Mouse (Mus musculus): ENCODE data around the gene Katnbl1. TPM values are rescaled to one million over a fixed set of nuclear protein-coding genes. Genes with fewer than 3 reads are reported as not detected.
A peak's percentile ranks its signal among the peaks of the same experiment; 100 is the strongest.

Katnbl1 gene
- total and polyA plus RNA-seq, 2 experiments from 2014 or later, result 22.2 to 24.3 TPM

- no peak for TF ChIP-seq CTCF (IDR thresholded peaks at IDR 0.05; ENCODE audit: low read depth)
- H3K36me3 ChIP-seq (ENCODE audit: insufficient read depth), result peaks cover 79% of the 10 kb centered on the region
- no peak overlapping the region for H3K9ac ChIP-seq
- H3K4me2 ChIP-seq (ENCODE audit: low read depth), result no peak overlapping the region
- no peaks in the 10 kb centered on the region for H3K4me1 ChIP-seq (ENCODE audit: insufficient read depth)
- no peaks in the 10 kb centered on the region for H3K27me3 ChIP-seq (ENCODE audit: insufficient read depth, low read length)
- no peak for ATAC-seq
- no peak for DNase-seq
- no peaks in the 10 kb centered on the region for H3K9me3 ChIP-seq (ENCODE audit: low read length)
- H3K27ac ChIP-seq (ENCODE audit: low read depth, low read length), result no peak overlapping the region
- 90% methylated on average over 7 of the region's 7 CpGs for WGBS
- no peak overlapping the region for H3K4me3 ChIP-seq (ENCODE audit: low read depth, low read length)
Observed at GRCm38 (mm10) chr2:112353685-112354455, 25.1 kb upstream of the Katnbl1 start.

- H3K9me3 ChIP-seq (ENCODE audit: low read length), result no peaks in the 10 kb centered on the region
- 53% methylated on average over 2 of the region's 2 CpGs for WGBS
- peaks cover 75% of the 10 kb centered on the region for H3K36me3 ChIP-seq (ENCODE audit: insufficient read depth)
- H3K4me2 ChIP-seq (ENCODE audit: low read depth), result no peak overlapping the region
- no peak overlapping the region for H3K9ac ChIP-seq
- TF ChIP-seq CTCF (IDR thresholded peaks at IDR 0.05; ENCODE audit: low read depth), result no peak
- H3K4me3 ChIP-seq (ENCODE audit: low read depth, low read length), result no peak overlapping the region
- ATAC-seq (no peak), DNase-seq (no peak)
- H3K4me1 ChIP-seq (ENCODE audit: insufficient read depth), result no peaks in the 10 kb centered on the region
- H3K27me3 ChIP-seq (ENCODE audit: insufficient read depth, low read length), result no peaks in the 10 kb centered on the region
- no peak overlapping the region for H3K27ac ChIP-seq (ENCODE audit: low read depth, low read length)
Observed at GRCm38 (mm10) chr2:112359611-112360010, 19.4 kb upstream of the Katnbl1 start.

- H3K9ac ChIP-seq, result no peak overlapping the region
- TF ChIP-seq CTCF (IDR thresholded peaks at IDR 0.05; ENCODE audit: low read depth), result no peak
- H3K4me3 ChIP-seq (ENCODE audit: low read depth, low read length), result no peak overlapping the region
- no peaks in the 10 kb centered on the region for H3K9me3 ChIP-seq (ENCODE audit: low read length)
- H3K27ac ChIP-seq (ENCODE audit: low read depth, low read length), result no peak overlapping the region
- H3K4me1 ChIP-seq (ENCODE audit: insufficient read depth), result no peaks in the 10 kb centered on the region
- H3K27me3 ChIP-seq (ENCODE audit: insufficient read depth, low read length), result no peaks in the 10 kb centered on the region
- 87% methylated on average over 12 of the region's 12 CpGs for WGBS
- no peak overlapping the region for H3K4me2 ChIP-seq (ENCODE audit: low read depth)
- peaks cover 70% of the 10 kb centered on the region for H3K36me3 ChIP-seq (ENCODE audit: insufficient read depth)
- no peak for ATAC-seq
- DNase-seq, result no peak
Observed at GRCm38 (mm10) chr2:112360012-112360780, 18.8 kb upstream of the Katnbl1 start.

GRCm38 (mm10) chr2:112360781-112361169 lies 18.2 kb upstream of the Katnbl1 start:
- Histone ChIP-seq H3K27me3 (ENCODE audit: insufficient read depth, low read length) (no peaks in the 10 kb centered on the region), H3K9ac (no peak overlapping the region), H3K9me3 (ENCODE audit: low read length) (no peaks in the 10 kb centered on the region), H3K36me3 (ENCODE audit: insufficient read depth) (peaks cover 69% of the 10 kb centered on the region), H3K4me2 (ENCODE audit: low read depth) (no peak overlapping the region), H3K27ac (ENCODE audit: low read depth, low read length) (no peak overlapping the region), H3K4me1 (ENCODE audit: insufficient read depth) (no peaks in the 10 kb centered on the region), H3K4me3 (ENCODE audit: low read depth, low read length) (no peak overlapping the region)
- 85% methylated on average over 2 of the region's 2 CpGs for WGBS
- ATAC-seq (no peak), DNase-seq (no peak)
- no peak for TF ChIP-seq CTCF (IDR thresholded peaks at IDR 0.05; ENCODE audit: low read depth)

- peak overlapping the region; percentile 95 for H3K4me3 ChIP-seq (ENCODE audit: low read depth, low read length)
- DNase-seq (no peak), ATAC-seq (peak; percentile 19)
- H3K9me3 ChIP-seq (ENCODE audit: low read length), result no peaks in the 10 kb centered on the region
- H3K4me2 ChIP-seq (ENCODE audit: low read depth), result peak overlapping the region; percentile 91
- TF ChIP-seq CTCF (IDR thresholded peaks at IDR 0.05; ENCODE audit: low read depth), result no peak
- H3K4me1 ChIP-seq (ENCODE audit: insufficient read depth), result peaks cover 9% of the 10 kb centered on the region; the same call in 1 of the 2 replicates
- peak overlapping the region; percentile 86 for H3K9ac ChIP-seq
- H3K27ac ChIP-seq (ENCODE audit: low read depth, low read length), result peak overlapping the region; percentile 92; the same call in 1 of the 2 replicates
- peaks cover 11% of the 10 kb centered on the region for H3K36me3 ChIP-seq (ENCODE audit: insufficient read depth)
- H3K27me3 ChIP-seq (ENCODE audit: insufficient read depth, low read length), result no peaks in the 10 kb centered on the region
- 17% methylated on average over 15 of the region's 15 CpGs for WGBS
Observed at GRCm38 (mm10) chr2:112367222-112367621, 11.8 kb upstream of the Katnbl1 start.

- no peaks in the 10 kb centered on the region for H3K9me3 ChIP-seq (ENCODE audit: low read length)
- TF ChIP-seq CTCF (IDR thresholded peaks at IDR 0.05; ENCODE audit: low read depth), result no peak
- WGBS, result 2% methylated on average over 46 of the region's 46 CpGs
- peak within 1 kb of the TSS; percentile 91 for H3K4me2 ChIP-seq (ENCODE audit: low read depth)
- peaks cover 9% of the 10 kb centered on the region; the same call in 1 of the 2 replicates for H3K4me1 ChIP-seq (ENCODE audit: insufficient read depth)
- peaks cover 7% of the 10 kb centered on the region for H3K36me3 ChIP-seq (ENCODE audit: insufficient read depth)
- peak within 1 kb of the TSS; percentile 92 for H3K27ac ChIP-seq (ENCODE audit: low read depth, low read length)
- H3K4me3 ChIP-seq (ENCODE audit: low read depth, low read length), result peak within 1 kb of the TSS; percentile 95
- no peaks in the 10 kb centered on the region; the same call in 1 of the 2 replicates for H3K27me3 ChIP-seq (ENCODE audit: insufficient read depth, low read length)
- DNase-seq (peak; percentile 95), ATAC-seq (peak; percentile 94)
- peak within 1 kb of the TSS; percentile 86 for H3K9ac ChIP-seq
Observed at GRCm38 (mm10) chr2:112367726-112368673, 11.0 kb upstream of the Katnbl1 start, which contains the start of gene Emc4. Gene Emc4 (minus strand): TSS chr2:112368027.
